Mouse (Mus musculus) urinary bladder, adult 18-20 months (tissue): ENCODE results near the gene Erh.

Experiments
- DNase-seq, 2 experiments: peaks; one replicate each; pipeline ENCODE4 v3.0.0; 2022; ENCODE audit warnings: low spot score in 2 of 2, mixed read lengths in 2 of 2

Gene Erh

DNA sequence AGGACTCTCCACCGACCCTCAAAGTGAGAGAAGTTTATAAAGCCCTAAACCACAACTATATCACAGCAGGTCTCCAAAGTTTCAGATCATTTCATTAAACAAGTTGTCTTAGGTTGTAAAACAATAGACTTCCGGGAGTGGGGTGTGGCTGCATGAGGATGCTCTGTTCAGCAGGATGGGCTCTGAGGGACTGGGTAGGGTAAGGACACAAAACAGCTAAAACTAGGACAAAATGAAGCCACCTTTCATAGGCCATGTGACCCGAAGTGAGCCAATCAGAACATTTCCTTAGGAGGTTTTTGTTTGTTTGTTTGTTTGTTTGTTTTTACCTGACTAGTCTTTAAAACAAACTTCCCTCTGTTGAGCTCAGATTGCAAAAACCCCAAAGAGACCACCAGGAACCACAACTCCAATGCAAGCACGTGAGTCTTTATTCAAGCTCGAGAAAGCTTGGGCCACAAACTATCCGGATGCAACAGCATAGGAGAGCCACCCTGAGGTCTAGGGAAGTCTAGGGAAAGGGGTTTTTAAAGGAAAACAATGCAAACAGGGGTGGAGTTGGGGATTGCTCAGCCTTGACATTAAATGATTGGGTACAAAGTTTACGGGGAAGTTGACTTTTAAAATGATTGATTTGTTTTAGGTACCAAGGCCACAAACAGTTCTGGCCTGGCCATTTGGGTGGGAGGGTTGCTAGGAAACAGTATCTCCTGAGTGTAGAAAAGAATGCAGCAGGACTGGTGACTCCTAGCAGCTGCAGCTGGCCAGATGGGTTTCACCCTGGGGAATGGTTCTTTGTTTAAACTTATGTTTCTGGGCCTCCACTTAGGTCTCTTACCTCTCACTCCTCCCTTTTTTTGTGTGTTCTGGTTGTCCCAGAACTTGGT, 28.5 kb downstream of the Erh start:
- no peak for DNase-seq

DNA sequence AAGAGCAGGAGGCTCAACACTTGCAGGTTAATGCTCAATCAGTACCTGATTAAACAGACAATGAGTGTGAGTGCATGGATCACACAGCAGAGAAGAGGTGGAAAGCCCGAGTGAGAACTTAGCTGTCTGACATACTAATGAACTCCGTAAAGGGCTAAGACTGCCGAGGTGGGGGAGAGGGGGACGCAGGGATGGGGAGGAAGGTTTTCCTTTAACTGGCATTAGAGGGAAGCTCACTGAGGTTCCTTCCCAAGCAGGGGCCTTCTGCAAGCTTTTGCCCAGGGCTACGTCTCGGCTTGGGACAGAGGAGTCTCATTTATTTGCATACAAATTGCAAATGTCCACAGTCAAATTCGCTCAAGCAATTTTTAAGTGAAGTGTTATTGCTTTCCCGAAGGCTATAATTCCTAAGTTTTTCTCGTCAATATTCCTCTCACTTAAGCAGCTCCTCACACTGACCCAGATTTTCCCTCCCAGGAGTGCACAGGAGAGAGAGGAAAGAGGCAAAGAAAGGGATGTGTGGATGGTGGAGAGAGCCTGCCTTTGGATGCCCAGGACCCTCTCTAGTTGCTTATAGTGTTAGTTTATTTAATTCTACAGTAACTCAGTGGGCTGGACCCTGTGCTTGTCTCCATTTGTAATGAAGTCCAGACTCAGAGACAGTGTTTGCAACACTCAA, 31.9 kb downstream of the Erh start:
- DNase-seq: no peak

DNA sequence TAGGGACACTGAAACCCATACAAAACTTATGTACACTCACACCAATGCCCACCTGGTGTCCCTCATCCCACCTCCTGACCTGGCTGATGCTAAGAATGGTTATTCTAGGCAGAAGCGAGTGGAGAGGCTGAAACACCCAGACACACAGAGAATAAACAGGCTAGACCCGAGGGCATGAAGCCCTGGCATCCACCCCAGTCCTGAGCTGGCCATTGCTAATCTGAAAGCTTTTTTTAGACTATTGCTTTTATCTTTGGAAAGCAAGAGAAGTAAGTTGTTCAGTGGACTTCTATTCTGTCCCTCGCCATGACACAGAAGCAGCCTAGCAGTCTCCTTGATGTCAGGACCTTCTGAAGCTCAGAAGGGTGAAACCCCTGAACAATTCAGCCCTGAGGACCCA, 34.2 kb downstream of the Erh start:
- DNase-seq: no peak

DNA sequence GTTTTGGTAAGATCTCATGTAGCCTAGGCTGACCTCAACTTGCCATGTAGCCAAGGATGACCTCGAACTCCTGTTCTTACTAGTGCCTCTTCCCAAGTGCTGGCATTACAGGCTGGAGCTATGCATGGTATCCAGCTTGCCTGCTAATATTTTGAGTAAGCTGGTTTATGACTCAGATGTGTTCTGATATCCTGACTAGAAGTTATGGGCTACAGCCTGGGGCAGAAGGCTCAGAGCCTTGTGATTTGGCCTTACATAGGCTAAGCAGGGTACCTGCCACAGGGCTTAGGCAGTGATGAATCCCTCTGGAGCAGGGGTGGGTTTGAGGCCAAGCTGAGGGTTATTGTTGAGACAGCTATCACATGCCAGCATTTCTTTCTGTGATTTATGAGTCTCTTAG, 35.6 kb downstream of the Erh start:
- DNase-seq: no peak

DNA sequence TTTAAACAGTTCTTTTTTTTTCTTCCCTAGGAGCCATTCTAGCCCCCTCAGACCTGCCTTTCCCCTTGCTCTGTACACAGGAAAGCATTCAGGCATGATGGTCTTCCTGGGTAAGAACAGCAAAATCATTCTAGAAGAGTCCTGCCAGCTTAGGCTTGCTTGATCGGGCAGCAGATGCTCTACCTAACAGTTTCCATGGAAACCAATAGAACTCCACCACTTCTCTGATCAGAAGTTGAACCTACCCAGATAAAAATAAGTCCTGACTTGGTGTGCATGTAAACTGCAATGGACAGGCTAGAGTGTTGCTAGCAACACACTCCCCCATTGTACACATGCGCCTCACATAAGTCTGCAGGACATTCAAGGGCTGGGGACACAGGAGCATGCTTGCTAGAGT, 39.9 kb downstream of the Erh start:
- DNase-seq: no peak

DNA sequence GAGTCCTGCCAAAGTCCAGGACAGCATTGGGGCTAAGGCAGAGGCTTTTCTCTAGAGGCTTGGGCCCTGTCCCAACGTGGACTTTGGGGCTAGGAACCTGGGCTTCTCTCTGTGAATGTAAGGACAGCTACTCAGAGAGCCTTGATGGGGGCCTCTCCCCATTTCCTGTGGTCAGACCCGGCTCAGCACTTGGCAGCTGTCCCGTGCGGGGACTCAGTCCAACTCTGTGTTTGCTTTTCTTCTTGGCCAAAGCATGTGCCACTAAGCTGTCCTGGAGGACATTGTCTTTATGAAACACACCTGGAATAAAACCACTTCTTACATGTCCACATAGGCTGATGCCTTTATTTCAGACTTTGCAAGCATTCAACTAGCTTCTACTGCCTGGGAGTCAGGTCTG, 40.6 kb downstream of the Erh start:
- DNase-seq: peak in 1 of 2 experiments; percentile 11

DNA sequence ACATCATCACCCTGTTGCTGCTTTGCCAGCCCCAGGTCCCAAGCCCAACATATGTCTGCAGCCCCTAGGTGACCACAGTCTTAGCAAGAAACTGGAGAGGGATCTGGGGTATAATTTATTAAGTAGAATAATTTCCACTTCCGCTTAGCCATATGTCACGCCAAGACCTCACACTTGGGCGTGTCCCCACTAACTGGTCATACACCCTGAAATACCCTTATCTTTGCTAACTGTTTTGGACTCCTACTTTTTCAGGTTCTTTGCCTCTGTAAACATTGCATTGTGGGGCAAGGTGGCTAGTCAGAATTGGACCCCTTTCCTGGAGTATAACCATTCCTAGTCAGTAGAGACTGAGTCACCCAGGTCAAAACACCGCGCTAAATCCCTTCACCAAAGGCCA, 41.7 kb downstream of the Erh start:
- DNase-seq: no peak

DNA sequence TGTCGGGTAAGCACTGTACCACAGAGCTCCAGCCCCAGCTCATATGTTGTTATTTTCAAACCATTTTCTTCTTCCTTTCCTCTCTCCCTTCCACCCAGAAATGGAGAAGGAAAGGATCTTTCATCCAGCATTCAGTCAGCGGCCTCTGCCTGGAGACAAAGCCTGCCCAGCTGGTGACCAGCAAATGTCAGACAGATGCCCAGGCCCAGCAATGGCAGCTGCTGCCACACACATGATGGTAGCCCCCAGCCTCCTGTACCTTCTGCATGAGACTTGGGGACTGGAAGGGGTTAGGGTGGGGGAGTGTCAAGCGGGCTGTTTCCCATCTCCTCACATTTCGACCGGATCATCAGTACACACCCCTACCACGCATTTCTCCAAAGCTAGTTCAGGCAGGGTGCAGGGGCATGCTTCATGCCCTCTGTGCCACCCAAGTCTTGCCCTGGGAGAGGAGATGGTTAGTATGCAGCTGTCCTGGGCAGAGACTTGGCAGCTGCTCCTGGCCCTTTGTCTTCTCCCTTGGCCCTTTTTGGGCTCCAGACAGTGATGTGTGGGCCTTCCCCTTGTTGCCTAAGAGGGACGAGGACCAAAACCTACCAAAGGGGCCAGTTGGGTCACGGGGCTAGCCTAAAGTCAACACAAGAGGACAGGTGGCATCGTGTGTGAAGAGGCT, 42.4 kb downstream of the Erh start:
- no peak for DNase-seq

DNA sequence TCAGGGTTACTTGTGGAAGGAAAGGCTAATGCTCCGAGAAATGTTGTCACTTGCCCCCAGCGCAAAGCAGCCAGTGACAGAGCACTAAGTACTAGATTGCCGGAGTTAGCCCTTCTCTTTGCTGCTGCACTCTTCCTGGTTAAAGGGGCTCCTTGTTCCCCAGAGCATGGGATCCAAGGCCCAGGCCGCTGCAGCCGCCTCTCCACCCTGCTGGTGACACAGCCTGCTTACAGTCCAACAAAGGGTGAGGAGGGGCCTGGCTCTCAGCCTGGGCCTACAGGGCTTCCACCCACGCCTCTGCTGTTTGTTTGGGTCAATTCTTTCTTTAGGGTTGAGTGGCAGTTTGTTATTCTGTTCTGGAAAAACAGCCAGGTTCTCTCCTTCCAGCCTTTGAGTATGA, 45.4 kb downstream of the Erh start:
- peak in 1 of 2 experiments; percentile 50 for DNase-seq

DNA sequence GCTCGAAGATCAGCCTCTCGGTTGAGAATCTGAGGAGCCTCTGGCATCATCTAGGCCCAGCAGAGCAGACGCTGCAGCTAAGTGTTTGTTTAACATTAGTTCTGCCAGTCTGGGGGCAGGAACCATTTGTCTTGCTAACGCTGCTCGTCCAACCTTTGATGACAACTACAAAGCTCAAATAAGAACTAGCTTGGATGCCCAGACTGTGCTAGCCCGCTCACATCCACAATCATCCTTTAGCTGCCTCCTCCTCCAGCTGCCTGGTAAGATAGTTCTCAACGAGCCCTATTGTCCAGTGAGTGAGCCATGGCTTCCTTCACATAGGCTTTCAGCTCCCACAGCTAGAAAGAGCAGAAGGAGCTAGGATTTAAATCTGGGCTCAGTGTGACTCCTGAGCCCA, 45.9 kb downstream of the Erh start:
- DNase-seq: no peak

DNA sequence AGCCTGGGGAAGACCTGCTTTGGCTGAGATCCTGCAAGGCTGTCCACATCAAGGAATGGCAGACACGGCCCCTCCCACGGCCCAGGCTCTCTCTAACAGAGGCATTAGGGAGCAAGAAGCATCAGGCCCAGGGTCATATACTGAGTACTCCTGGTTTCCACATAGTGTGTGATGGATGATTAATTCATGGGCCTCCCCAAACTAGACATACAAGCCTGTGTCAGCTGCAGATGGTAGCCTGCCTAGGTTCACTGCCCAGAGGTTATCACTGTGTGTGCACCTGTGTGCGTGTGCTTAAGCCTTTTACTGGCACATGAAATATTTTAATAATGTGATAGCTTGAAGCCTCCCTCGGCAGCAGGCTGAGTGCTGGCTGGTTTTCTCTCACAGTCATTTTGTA, 48.2 kb downstream of the Erh start:
- no peak for DNase-seq

DNA sequence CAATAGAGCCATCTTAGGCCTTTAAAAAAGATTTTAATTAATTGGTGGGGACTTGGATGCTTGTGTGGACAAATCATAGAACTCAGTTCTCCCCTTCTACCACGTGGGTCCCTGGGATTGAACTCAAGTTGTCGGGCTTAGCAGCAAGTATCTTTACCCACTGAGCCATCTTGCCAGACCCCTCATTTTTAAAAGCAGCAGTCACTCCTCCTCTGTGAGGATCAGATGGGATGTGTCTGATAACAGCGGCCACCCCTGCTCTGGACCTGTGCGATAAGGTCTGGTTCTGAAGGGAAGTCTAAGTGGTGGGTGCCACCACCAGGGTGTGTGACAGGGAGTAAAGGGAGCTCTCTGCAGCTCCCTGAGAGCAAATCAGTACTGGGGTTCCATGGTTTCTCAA, 48.6 kb downstream of the Erh start:
- no peak for DNase-seq

DNA sequence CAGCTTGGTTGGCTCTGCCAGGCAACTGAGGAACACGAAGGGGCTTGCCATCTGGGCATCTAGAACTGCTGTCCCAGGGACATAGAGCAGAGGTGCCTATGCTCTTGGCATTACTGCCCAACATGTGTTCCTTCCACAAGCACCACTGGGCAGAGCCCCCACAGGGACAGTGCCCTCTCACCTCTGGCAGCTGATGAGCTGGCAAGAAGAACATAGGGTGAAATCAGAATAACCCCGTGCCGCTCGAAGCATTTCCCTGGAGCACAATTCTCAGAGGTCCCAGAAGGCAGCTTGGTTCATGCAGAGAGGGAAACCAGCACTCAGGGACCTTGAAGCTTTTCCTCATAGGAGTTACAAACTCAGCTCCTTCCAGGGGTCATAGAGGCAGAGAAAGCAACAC, 49.4 kb downstream of the Erh start:
- DNase-seq: no peak

DNA sequence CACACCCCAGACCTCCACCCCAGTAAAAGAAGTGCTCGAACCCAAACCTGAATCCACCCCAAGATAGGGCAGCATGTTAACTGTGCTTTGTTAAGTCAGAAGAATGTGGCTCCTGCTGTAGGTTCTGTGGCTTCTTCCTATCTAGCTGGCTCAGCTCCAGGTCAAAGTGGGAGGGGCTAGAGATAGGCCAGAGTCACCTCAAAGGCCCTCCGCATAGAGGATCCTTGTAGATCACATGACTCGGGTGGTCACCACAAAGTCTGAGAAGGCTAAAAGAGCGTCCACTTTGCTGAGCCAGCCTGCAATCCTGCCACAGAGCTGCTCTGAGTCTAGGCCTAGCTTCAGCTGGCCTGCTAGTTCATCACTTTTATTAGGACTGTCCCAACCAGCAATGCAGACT, 50.0 kb downstream of the Erh start:
- DNase-seq: no peak

DNA sequence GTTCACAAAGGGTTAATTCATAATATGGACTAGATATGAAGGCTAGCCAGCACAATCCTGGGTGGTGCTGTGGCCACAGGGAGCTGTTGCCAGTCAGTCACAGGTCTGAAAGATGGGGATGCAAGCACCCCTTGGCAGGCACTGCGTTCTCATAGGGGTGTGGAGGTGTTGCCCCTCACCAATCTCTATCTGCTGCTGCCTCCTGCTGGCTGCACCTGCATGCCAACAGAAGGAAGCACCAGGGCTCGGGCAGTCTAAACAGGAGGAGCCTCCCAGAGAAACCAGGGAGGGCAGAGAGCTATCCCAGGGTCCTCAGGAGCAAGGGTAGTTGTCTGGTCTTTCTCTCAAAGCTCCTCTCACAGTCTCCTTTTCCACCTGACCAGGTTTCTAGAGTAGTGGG, 59.2 kb downstream of the Erh start:
- peak in 1 of 2 experiments; percentile 42 for DNase-seq
